Mouse (Mus musculus): ENCODE data around the gene C1qb.

Gene C1qb

DNA sequence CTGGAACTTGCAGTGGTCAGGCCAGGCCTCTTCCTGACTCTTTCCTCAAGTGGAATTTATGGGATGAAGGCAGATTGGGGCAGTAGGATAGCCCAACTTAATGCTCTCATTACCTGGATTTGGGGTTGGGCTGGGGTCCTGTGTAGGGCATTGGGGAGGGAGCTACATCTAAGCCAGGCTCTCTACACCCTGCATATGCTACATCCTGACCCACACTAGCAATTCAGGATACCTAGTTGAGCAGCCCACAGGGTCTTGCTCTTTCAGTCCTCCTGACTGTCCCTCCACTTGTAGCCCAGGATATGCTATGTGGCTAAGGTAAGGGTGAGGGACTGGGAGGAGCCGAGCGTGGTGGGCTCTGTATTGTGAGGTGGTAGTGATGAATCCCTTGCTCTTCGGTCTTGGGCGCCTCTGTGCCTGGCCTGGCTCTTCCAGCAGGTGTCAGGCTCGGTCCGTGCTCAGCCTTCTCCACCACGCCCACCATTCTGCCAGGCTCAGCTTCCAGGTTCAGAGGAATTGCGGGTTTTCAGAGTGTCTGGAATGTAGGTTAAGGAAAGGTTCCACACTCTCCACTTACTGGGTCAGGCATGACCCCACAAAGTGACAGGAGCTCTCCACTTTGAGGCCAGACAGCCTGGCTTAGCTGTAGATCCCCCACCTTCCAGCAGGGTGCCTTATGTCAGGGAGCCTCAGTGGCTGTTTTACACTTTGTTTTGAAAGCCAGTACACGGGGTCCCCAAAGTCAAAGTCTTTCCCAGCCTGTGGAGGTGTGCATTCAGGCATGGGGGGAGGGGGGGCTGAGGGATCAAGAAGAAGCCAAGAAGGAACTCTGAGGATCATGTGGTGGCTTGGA is 7.9 kb upstream of the C1qb start:
- DNase-seq (ENCODE audit: low spot score), result no peak

DNA sequence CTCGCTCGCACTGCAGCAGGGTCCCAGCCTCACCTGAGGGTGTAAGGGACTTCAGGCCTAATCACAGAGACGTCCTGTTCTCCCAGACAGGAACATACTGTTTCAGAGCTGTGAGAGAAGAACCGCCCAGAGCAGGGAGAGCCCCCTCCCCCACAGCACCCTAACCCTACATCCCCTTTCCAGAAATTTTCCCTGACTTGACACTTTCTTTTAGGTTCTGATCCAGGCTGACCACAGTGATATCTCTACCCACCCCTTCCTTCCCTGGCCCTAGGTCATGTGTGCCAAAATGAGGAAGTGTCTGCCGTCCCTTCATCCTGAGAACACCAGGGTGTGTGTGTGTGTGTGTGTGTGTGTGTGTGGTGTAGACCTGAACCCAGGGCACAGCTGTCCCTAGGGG is 6.8 kb upstream of the C1qb start, which contains the start of gene C1qc:
Gene C1qc (minus strand): TSS at position 255 of the 400 bp plus-strand sequence.
- DNase-seq (ENCODE audit: low spot score), result no peak

- no peak for DNase-seq (ENCODE audit: low spot score)
These were observed 6.4 kb upstream of the C1qb start for GRCm38 (mm10) chr4:136892371-136892770.

DNA sequence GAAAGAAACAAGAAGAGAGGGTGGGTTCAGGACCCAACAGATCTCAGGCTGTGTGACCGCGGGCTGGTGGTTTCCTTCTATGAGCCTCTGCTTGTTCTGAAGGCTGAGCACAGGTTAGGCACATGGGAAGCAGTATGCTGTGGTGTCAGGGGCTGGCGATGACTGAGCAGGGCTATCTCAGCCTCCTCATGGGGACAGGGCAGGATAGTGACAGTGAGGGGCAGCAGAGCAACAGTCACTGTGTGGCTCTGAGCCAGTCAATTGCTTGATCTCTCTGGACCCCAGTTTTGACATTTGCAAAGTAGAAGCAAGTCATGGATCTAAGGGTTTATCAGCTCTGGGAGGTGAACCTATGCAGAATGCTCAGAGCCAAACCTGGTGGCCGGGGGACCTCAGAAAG is 5.1 kb upstream of the C1qb start:
- DNase-seq (ENCODE audit: low spot score), result no peak

DNA sequence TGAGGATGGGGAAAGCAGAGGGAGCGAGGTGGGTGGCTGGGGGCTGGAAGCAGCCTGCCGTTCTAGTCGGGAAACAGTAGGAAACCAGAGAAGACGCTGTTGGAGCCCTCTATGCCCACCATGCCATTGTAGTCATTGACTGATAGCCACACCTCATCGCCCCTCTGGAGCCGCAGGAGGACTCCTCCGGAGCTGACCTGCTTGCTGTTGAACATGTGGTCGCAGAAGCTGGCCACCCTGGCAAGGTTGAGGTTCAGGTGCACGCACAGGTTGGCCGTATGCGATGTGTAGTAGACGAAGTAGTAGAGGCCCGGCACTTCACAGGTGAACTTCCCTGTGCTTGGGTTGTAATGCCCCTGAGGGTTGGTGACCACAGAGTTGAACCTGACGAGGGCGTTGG is 4.0 kb upstream of the C1qb start:
- no peak for DNase-seq (ENCODE audit: low spot score)

DNA sequence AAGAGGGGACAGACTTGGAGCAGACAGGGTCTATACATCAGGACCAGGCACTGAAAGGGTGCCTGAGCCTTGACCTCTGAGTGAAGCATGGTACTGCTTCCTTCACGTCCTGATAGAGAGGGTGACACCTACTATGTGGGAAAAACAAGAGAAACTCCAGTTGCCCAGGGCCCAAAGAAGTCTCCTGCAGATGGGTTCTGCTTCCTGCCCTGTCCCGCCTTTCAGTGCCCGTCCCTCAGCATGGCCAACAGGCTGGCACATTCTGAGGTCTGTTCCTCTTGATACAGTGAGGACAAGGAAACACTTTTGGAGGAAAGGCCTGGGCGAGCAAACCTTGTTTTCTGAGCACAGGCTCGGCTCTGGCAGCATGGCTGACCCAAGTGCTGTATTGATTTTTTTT is 1.7 kb upstream of the C1qb start:
- no peak for DNase-seq (ENCODE audit: low spot score)

- no peak for DNase-seq (ENCODE audit: low spot score)
These were observed 7.4 kb downstream of the C1qb start for GRCm38 (mm10) chr4:136878601-136879000.

DNA sequence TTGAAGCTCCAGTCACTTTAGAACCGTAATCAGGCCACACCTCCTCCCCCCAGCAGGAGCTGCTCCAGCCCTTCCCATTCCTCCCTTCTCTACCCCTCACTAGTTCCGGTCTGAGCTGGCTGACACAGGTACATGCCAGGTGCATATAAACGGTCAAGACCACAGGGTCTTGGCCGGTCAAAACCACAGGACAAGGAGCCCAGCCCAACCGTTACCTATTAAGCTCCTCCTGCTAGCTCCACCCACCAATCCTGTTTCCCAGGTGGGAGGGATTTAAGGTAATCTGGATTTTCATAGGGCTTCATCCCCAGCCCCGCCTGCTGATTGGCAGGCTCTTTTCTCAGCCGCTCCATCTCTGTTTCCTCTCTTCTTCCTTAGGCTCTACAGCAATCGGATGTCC is 7.8 kb downstream of the C1qb start:
- DNase-seq (ENCODE audit: low spot score), result no peak

DNA sequence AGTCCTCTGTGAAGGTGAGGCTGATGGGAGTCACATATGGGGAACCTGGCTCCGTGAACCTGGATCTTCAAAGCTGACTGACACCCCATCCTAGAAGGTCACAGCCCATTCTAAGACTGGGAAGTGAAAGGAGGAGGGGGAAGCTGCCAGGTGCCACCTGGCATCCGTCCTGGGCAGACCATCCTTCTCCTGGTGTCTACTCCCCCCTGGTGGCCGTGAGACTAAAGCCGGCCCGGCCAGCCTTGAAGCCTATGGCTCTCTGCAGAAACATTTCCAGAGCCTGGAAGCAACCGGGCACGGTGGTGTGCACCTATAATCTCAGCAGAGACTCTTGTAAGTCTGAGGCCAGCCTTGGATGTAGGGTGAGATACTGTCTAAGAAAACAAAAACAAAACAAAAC is 9.0 kb downstream of the C1qb start:
- DNase-seq (ENCODE audit: low spot score), result no peak

GRCm38 (mm10) chr4:136875012-136875411 is 11.0 kb downstream of the C1qb start:
- DNase-seq (ENCODE audit: low spot score), result no peak

GRCm38 (mm10) chr4:136868371-136868770 is 17.6 kb downstream of the C1qb start:
- DNase-seq (ENCODE audit: low spot score), result no peak

- no peak for DNase-seq (ENCODE audit: low spot score)
These were observed 18.2 kb downstream of the C1qb start for GRCm38 (mm10) chr4:136867690-136868345.

DNA sequence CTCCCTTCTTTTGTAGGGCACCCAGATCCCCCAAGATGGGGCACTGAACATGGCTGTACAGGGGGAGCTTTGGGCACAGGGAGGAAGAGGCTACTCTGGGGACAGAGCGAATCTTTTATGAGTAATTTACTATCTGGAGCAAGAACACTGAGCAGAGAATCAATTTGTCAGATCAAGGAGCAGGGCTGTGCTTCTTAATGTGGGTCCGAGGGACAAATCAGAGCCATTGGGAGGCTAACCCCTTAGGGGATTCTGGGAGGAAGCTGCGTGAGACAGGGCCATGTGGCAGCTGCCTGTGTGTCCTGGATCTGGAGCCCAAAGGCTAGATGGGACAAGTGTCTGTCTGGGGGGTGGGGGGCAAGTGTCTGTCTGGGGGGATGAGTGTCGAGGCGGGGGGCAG is 20.5 kb downstream of the C1qb start:
- no peak for DNase-seq (ENCODE audit: low spot score)

DNA sequence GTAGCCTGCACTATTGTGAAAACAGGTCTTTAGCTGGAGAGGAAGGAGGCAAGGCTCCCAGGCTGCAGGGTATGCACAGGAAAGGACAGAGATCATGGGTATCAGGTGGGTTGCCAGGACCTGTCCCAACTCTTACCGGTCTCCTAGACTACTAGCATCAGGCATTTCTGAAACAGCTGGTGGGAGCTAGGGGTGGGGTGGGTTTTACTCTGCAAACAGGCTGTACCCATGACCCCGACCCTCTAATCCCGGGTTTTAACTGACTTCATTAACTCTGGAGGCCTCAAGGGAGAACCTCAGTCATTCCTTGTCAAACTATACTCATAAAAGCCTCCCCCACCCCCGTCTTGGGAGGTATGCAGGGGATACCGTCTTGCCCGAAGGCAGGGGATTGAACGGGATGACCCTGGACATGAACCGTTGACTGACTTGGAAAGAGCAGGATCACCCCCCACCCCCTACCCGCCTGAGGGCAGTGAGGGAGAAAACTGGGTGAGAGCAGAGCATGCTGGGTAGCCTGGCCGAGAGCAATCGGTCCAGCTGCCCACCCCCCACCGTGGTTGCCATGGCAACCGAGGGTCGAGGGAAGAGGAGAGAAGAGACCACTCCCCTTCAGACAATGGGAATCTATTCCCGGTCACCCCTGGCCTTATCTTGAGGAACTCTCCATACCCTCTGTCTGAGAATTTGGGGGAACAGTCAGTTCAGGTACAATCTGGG is 21.1 kb downstream of the C1qb start:
- no peak for DNase-seq (ENCODE audit: low spot score)

GRCm38 (mm10) chr4:136863517-136863916 is 22.5 kb downstream of the C1qb start:
- DNase-seq (ENCODE audit: low spot score), result no peak

GRCm38 (mm10) chr4:136862411-136862810 is 23.6 kb downstream of the C1qb start:
- no peak for DNase-seq (ENCODE audit: low spot score)

GRCm38 (mm10) chr4:136861806-136862205 is 24.2 kb downstream of the C1qb start:
- no peak for DNase-seq (ENCODE audit: low spot score)

GRCm38 (mm10) chr4:136860022-136860421 is 26.0 kb downstream of the C1qb start:
- no peak for DNase-seq (ENCODE audit: low spot score)

DNA sequence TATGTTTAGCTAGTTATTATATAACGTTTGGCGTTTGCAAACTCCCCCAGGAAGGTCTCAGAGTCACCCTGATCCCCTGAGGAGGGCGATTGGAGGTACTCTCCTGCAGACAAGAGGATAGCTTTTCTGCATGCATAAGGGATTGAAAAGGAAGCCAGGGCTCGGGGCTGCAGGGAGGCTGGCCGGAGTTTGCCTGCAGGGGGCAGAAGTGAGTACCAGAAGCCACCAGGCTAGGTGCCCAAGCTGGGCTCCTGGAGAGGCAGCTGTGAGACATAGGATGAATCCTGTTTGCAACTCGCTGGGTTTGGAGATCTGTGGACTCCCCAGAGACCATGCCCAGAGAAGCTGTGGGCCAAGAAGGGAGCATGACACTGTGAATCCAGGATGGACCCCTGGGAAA is 30.9 kb downstream of the C1qb start:
- DNase-seq (ENCODE audit: low spot score), result no peak

- no peak for DNase-seq (ENCODE audit: low spot score)
These were observed 33.0 kb downstream of the C1qb start for GRCm38 (mm10) chr4:136852989-136853388.

GRCm38 (mm10) chr4:136852119-136852518 is 33.9 kb downstream of the C1qb start:
- DNase-seq (ENCODE audit: low spot score), result no peak

- DNase-seq (ENCODE audit: low spot score), result no peak
These were observed 37.4 kb downstream of the C1qb start for GRCm38 (mm10) chr4:136848565-136848964.

- no peak for DNase-seq (ENCODE audit: low spot score)
These were observed 38.8 kb downstream of the C1qb start for GRCm38 (mm10) chr4:136847166-136847565.
